Mouse (Mus musculus): Measurements from ENCODE around the gene Card6.

The Card6 gene

GRCm38 (mm10) chr15:5129111-5129805 lies 20.9 kb upstream of the Card6 start:
- DNase-seq: no peak

- no peak for DNase-seq
Measured at GRCm38 (mm10) chr15:5128176-5128940, 20.0 kb upstream of the Card6 start.

- no peak for DNase-seq
Measured at GRCm38 (mm10) chr15:5127487-5127886, 19.1 kb upstream of the Card6 start.

GRCm38 (mm10) chr15:5126456-5126855 lies 18.1 kb upstream of the Card6 start:
- no peak for DNase-seq

GRCm38 (mm10) chr15:5121535-5122313 lies 13.4 kb upstream of the Card6 start:
- no peak for DNase-seq

GRCm38 (mm10) chr15:5119707-5120106 lies 11.4 kb upstream of the Card6 start:
- no peak for DNase-seq

GRCm38 (mm10) chr15:5119192-5119591 lies 10.9 kb upstream of the Card6 start:
- DNase-seq: no peak

- DNase-seq: no peak
Measured at GRCm38 (mm10) chr15:5118626-5119025, 10.3 kb upstream of the Card6 start.

- DNase-seq: peak; percentile 28
Measured at GRCm38 (mm10) chr15:5117031-5117601, 8.8 kb upstream of the Card6 start.

- peak; percentile 99 for DNase-seq
Measured at GRCm38 (mm10) chr15:5116270-5117030, 8.1 kb upstream of the Card6 start, which contains the start of gene Rpl37. Gene Rpl37, plus strand, starts transcription at chr15:5116645.

GRCm38 (mm10) chr15:5115173-5115572 lies 6.8 kb upstream of the Card6 start:
- no peak for DNase-seq

GRCm38 (mm10) chr15:5112651-5113050 lies 4.3 kb upstream of the Card6 start:
- no peak for DNase-seq

- DNase-seq: peak; percentile 9
Measured at GRCm38 (mm10) chr15:5108655-5109040, 309 bp upstream of the Card6 start.

GRCm38 (mm10) chr15:5106293-5106692 lies 2.0 kb downstream of the Card6 start:
- DNase-seq: no peak

- DNase-seq: no peak
Measured at GRCm38 (mm10) chr15:5105891-5106290, 2.4 kb downstream of the Card6 start.

- no peak for DNase-seq
Measured at GRCm38 (mm10) chr15:5102312-5102711, 6.0 kb downstream of the Card6 start.

GRCm38 (mm10) chr15:5097376-5097775 lies 11.0 kb downstream of the Card6 start:
- DNase-seq: no peak

GRCm38 (mm10) chr15:5095534-5096301 lies 12.6 kb downstream of the Card6 start:
- no peak for DNase-seq

- DNase-seq: no peak
Measured at GRCm38 (mm10) chr15:5090131-5090530, 18.2 kb downstream of the Card6 start.

GRCm38 (mm10) chr15:5088850-5089608 lies 19.3 kb downstream of the Card6 start:
- DNase-seq: no peak

GRCm38 (mm10) chr15:5086162-5086561 lies 22.2 kb downstream of the Card6 start:
- DNase-seq: no peak

Data from thymus, postnatal 25 days (tissue).